Mouse (Mus musculus): ENCODE measurements at regions not wholly inside any gene's neighbourhood (a gene's known extent, or its start where the extent isn't known, plus 50 kb on each side); places are given as distances from the start of the nearest gene placed in this dataset.

DNA sequence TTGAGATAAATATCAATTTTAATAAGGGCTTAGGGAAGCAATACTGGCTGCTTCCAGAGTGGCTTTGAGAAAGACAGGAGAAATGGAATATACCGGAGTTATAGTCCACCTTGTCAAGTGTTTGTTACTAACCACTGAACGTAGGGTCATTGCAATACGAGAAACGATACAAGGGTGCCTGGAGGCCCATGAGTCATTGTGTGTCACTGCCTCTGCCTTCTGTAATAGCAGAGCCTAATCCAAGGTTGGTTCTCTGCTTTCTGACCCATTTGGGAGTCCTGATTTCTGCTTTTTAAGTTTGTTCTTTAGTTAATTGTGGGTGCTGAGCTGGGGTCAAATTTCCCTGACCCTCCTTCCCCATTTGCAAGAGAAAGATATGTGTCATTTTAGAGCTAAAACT lies 382.4 kb upstream of the Arglu1 start:
- Histone ChIP-seq H3K9ac (ENCODE audit: low read depth, low read length) (no peak overlapping the region), H3K79me2 (replicated peaks; ENCODE audit: control insufficient read depth, insufficient read depth, low read length) (no peaks in the 10 kb centered on the region), H3K27me3 (ENCODE audit: control insufficient read depth, insufficient read depth, low read length) (no peaks in the 10 kb centered on the region), H3K4me3 (no peak overlapping the region), H3K4me1 (ENCODE audit: control insufficient read depth, insufficient read depth, low read length) (no peaks in the 10 kb centered on the region), H3K36me3 (ENCODE audit: control insufficient read depth, insufficient read depth, low read length) (no peaks in the 10 kb centered on the region), H3K27ac (no peak overlapping the region)
- DNase-seq = no peak
- TF ChIP-seq POLR2A (IDR thresholded peaks at IDR 0.05; ENCODE audit: insufficient read depth, low read depth, low read length) (no peak), CTCF (IDR thresholded peaks at IDR 0.05) (no peak), EP300 (IDR thresholded peaks at IDR 0.05; ENCODE audit: insufficient read depth, low read depth, low read length) (no peak)
- WGBS = 84% methylated on average over 4 of the region's 4 CpGs
- intact Hi-C loops (cut with DNase I) = no loop called here

DNA sequence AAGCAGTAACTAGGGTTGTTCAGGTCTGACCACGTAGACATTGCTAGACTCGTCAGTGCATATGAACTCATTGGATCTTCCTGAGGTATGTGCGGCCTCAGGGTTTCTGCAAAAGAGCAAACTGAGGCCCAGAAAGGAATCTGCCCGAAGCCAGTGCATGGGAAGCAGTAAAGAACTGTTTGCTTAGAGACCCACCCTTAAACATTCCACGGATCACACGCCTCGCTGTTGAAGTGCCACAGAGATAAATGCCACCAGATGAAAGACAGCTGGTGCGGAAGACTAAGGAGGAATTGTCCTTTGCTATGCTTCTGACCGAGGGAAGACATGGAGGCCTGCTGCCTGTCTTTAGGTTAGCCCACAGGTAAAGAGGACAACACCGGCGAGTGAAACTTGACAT lies 382.0 kb upstream of the Arglu1 start:
- H3K27me3 ChIP-seq (ENCODE audit: control insufficient read depth, insufficient read depth, low read length) = no peaks in the 10 kb centered on the region
- TF ChIP-seq CTCF (IDR thresholded peaks at IDR 0.05) (no peak), EP300 (IDR thresholded peaks at IDR 0.05; ENCODE audit: insufficient read depth, low read depth, low read length) (no peak), POLR2A (IDR thresholded peaks at IDR 0.05; ENCODE audit: insufficient read depth, low read depth, low read length) (no peak)
- no peak for DNase-seq
- H3K4me1 ChIP-seq (ENCODE audit: control insufficient read depth, insufficient read depth, low read length) = no peaks in the 10 kb centered on the region
- no peaks in the 10 kb centered on the region for H3K79me2 ChIP-seq (replicated peaks; ENCODE audit: control insufficient read depth, insufficient read depth, low read length)
- no peak overlapping the region for H3K9ac ChIP-seq (ENCODE audit: low read depth, low read length)
- H3K27ac ChIP-seq = no peak overlapping the region
- intact Hi-C loops (cut with DNase I) = no loop called here
- H3K4me3 ChIP-seq = no peak overlapping the region
- WGBS = 62% methylated on average over 11 of the region's 11 CpGs
- H3K36me3 ChIP-seq (ENCODE audit: control insufficient read depth, insufficient read depth, low read length) = no peaks in the 10 kb centered on the region

DNA sequence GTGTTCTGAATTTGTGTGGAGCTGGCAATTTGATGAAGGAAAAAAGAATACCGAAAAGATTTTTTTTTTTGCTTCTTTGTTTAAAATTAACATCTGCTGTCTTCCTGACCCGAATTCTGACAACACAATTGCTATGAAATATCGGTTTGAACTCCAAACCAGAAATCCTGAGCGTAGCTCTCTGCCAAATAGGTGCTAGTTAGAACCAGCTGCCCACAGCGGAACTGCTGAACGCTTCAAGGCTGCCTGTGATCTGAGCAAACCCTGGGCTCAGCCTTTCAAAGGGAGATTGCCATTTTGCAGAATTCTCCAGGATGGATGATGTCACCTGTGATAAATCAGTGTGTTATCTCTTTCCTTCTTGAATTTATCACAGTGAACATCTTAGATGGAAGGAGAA lies 380.6 kb upstream of the Arglu1 start:
- no peak overlapping the region for H3K27ac ChIP-seq
- no peaks in the 10 kb centered on the region for H3K79me2 ChIP-seq (replicated peaks; ENCODE audit: control insufficient read depth, insufficient read depth, low read length)
- H3K4me1 ChIP-seq (ENCODE audit: control insufficient read depth, insufficient read depth, low read length) = no peaks in the 10 kb centered on the region
- intact Hi-C loops (cut with DNase I) = no loop called here
- H3K36me3 ChIP-seq (ENCODE audit: control insufficient read depth, insufficient read depth, low read length) = no peaks in the 10 kb centered on the region
- no peaks in the 10 kb centered on the region for H3K27me3 ChIP-seq (ENCODE audit: control insufficient read depth, insufficient read depth, low read length)
- TF ChIP-seq POLR2A (IDR thresholded peaks at IDR 0.05; ENCODE audit: insufficient read depth, low read depth, low read length) = no peak
- no peak for TF ChIP-seq CTCF (IDR thresholded peaks at IDR 0.05)
- TF ChIP-seq EP300 (IDR thresholded peaks at IDR 0.05; ENCODE audit: insufficient read depth, low read depth, low read length) = no peak
- no peak for DNase-seq
- 75% methylated on average over 6 of the region's 6 CpGs for WGBS
- H3K9ac ChIP-seq (ENCODE audit: low read depth, low read length) = no peak overlapping the region
- no peak overlapping the region for H3K4me3 ChIP-seq

DNA sequence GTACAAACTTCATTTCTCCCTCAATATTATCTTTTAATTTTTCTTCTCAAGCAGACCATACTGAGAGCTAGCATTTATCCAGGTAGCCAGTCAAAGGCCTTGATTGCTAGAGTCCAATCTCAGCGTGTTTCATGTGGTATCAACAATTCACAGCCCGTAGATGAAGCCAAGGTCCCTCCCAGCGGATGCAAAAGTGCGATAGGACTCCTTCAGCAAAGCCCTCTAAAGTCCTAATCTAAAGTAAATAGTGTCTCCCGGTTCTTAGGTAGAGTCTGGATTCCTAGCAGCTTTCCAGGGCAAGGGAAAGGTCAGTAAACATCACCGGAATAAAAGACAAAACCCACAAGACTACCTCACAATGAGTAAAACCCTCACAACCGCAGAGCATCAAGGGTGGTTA lies 379.5 kb upstream of the Arglu1 start:
- WGBS = 34% methylated on average over 7 of the region's 7 CpGs
- no peak overlapping the region for H3K4me3 ChIP-seq
- H3K27ac ChIP-seq = no peak overlapping the region
- no peaks in the 10 kb centered on the region for H3K27me3 ChIP-seq (ENCODE audit: control insufficient read depth, insufficient read depth, low read length)
- no peak overlapping the region for H3K9ac ChIP-seq (ENCODE audit: low read depth, low read length)
- DNase-seq = no peak
- TF ChIP-seq CTCF (IDR thresholded peaks at IDR 0.05) = no peak
- TF ChIP-seq POLR2A (IDR thresholded peaks at IDR 0.05; ENCODE audit: insufficient read depth, low read depth, low read length) = no peak
- TF ChIP-seq EP300 (IDR thresholded peaks at IDR 0.05; ENCODE audit: insufficient read depth, low read depth, low read length) = no peak
- no peaks in the 10 kb centered on the region for H3K36me3 ChIP-seq (ENCODE audit: control insufficient read depth, insufficient read depth, low read length)
- no peaks in the 10 kb centered on the region for H3K79me2 ChIP-seq (replicated peaks; ENCODE audit: control insufficient read depth, insufficient read depth, low read length)
- intact Hi-C loops (cut with DNase I) = no loop called here
- no peaks in the 10 kb centered on the region for H3K4me1 ChIP-seq (ENCODE audit: control insufficient read depth, insufficient read depth, low read length)

DNA sequence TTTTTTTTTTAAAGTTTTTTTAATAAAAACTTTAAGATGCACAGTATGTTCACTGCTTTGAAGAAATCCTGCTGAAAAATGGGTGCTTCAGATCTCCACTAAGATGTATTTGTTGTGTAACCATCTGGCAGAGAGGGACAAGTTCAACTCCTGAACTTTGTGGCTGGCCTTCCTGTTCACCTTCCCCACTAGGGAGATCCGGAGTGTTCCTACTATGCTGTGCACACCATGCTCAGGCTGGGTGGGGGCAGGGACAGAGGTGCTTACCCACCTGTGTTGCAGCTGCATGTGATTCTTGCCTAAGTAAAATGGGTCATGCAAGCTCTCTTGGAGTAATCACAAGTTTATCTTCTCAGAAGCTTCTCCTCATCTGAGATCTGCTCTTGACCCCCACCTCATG lies 377.4 kb upstream of the Arglu1 start:
- TF ChIP-seq CTCF (IDR thresholded peaks at IDR 0.05) (no peak), POLR2A (IDR thresholded peaks at IDR 0.05; ENCODE audit: insufficient read depth, low read depth, low read length) (no peak), EP300 (IDR thresholded peaks at IDR 0.05; ENCODE audit: insufficient read depth, low read depth, low read length) (no peak)
- Histone ChIP-seq H3K79me2 (replicated peaks; ENCODE audit: control insufficient read depth, insufficient read depth, low read length) (no peaks in the 10 kb centered on the region), H3K4me1 (ENCODE audit: control insufficient read depth, insufficient read depth, low read length) (no peaks in the 10 kb centered on the region), H3K27ac (no peak overlapping the region), H3K9ac (ENCODE audit: low read depth, low read length) (no peak overlapping the region), H3K36me3 (ENCODE audit: control insufficient read depth, insufficient read depth, low read length) (no peaks in the 10 kb centered on the region), H3K27me3 (ENCODE audit: control insufficient read depth, insufficient read depth, low read length) (no peaks in the 10 kb centered on the region), H3K4me3 (no peak overlapping the region)
- WGBS = 47% methylated on average over 1 of the region's 1 CpGs
- intact Hi-C loops (cut with DNase I) = no loop called here
- DNase-seq = no peak

DNA sequence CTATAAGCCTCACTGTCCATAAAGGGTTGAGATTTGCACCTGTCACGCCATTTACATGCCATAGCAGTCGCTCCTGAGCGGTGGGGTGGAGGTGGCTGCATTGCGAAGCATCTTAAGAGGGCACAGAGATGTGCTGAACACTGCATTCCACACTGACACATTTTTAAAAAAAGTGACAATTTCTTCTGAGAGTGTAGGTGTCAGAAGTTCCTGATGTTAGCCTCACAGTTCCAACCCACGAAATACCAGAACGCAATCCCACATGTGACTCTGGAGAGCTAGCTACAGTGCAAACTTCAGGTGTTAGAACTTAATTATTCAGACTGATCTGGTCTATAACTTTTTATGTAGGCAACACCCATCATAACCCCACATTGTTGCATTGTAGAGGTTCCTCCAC lies 369.8 kb upstream of the Arglu1 start:
- no peaks in the 10 kb centered on the region for H3K4me1 ChIP-seq (ENCODE audit: control insufficient read depth, insufficient read depth, low read length)
- H3K27me3 ChIP-seq (ENCODE audit: control insufficient read depth, insufficient read depth, low read length) = no peaks in the 10 kb centered on the region
- H3K79me2 ChIP-seq (replicated peaks; ENCODE audit: control insufficient read depth, insufficient read depth, low read length) = no peaks in the 10 kb centered on the region
- no peak overlapping the region for H3K9ac ChIP-seq (ENCODE audit: low read depth, low read length)
- WGBS = 93% methylated on average over 6 of the region's 6 CpGs
- no peak overlapping the region for H3K4me3 ChIP-seq
- no peaks in the 10 kb centered on the region for H3K36me3 ChIP-seq (ENCODE audit: control insufficient read depth, insufficient read depth, low read length)
- H3K27ac ChIP-seq = no peak overlapping the region
- TF ChIP-seq EP300 (IDR thresholded peaks at IDR 0.05; ENCODE audit: insufficient read depth, low read depth, low read length) (no peak), POLR2A (IDR thresholded peaks at IDR 0.05; ENCODE audit: insufficient read depth, low read depth, low read length) (no peak), CTCF (IDR thresholded peaks at IDR 0.05) (no peak)
- intact Hi-C loops (cut with DNase I) = no loop called here
- no peak for DNase-seq

All from heart, adult 2 months (tissue).